Comparison of ENCODE assay signal across 10 mouse cellular contexts in the genomic region with DNA sequence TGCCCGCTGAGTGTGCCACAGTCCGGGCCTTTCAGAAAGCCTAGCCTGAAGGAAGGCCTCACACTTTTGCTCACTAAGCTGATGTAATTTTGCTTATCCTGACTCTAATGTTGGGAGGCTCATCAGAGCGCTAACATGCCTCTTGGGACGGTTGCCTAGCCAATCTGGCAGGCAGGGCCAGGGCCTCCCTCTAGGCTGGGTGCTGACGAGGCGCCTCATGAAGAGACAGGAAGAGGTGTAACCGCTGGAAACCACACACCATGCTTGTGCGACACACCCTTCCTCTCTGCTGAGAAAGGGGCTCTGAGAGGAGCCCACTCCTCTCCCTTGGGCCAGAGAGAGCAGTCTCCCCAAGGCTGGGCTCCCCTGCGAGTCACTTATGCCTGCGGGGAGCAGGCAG. TPM values are rescaled to one million over a fixed set of nuclear protein-coding genes. Genes with fewer than 3 reads are reported as not detected.
DNase-seq lines count a peak whose midpoint lies in the region; ATAC-seq and TF ChIP-seq lines count a peak whose summit lies in the region.
"Had no signal": no experiment of that assay in that cellular context is flagged by ENCODE, and none has a peak within 500 bp of the region (broad histone marks: within the 10 kb centered on the region; RNA-seq: fewer than 3 reads in every experiment).

No protein-coding gene starts in this region.

- no peaks in the 10 kb centered on the region for H3K27me3 ChIP-seq in embryonic facial prominence, embryonic 14.5 days (replicated peaks; ENCODE audit: control insufficient read depth, insufficient read depth, low read length)
- H3K27me3 ChIP-seq in embryonic facial prominence, embryonic 10.5 days (replicated peaks; ENCODE audit: low read depth, poor library complexity, severe bottlenecking): no peaks in the 10 kb centered on the region
- no peaks in the 10 kb centered on the region for H3K27me3 ChIP-seq in liver, postnatal 0 days (ENCODE audit: insufficient read depth, low read length)
- H3K27me3 ChIP-seq: hindbrain, embryonic 13.5 days had no signal

- ATAC-seq in embryonic facial prominence, embryonic 14.5 days (ENCODE audit: low read depth): peak; percentile 31; the same call in 1 of the 2 replicates
- peak; percentile 41 for ATAC-seq in liver, postnatal 0 days

- H3K36me3 ChIP-seq in embryonic facial prominence, embryonic 14.5 days (ENCODE audit: control insufficient read depth, insufficient read depth, low read length): no peaks in the 10 kb centered on the region
- no peaks in the 10 kb centered on the region for H3K36me3 ChIP-seq in embryonic facial prominence, embryonic 10.5 days (replicated peaks)
- no peaks in the 10 kb centered on the region for H3K36me3 ChIP-seq in liver, postnatal 0 days (replicated peaks; ENCODE audit: insufficient read depth, low read length)
- H3K36me3 ChIP-seq: hindbrain, embryonic 13.5 days; limb, embryonic 13.5 days had no signal

- H3K9ac ChIP-seq in embryonic facial prominence, embryonic 14.5 days (ENCODE audit: low read depth, low read length): no peak overlapping the region
- peak overlapping the region; percentile 46 for H3K9ac ChIP-seq in liver, postnatal 0 days (replicated peaks)
- H3K9ac ChIP-seq: hindbrain, embryonic 13.5 days; limb, embryonic 13.5 days had no signal

- no peak overlapping the region for H3K27ac ChIP-seq in embryonic facial prominence, embryonic 14.5 days (replicated peaks; ENCODE audit: low read depth, low read length)
- no peak overlapping the region for H3K27ac ChIP-seq in embryonic facial prominence, embryonic 10.5 days (replicated peaks)
- peak overlapping the region; percentile 55; the same call in 1 of the 2 replicates for H3K27ac ChIP-seq in liver, postnatal 0 days (ENCODE audit: low read depth)
- H3K27ac ChIP-seq: hindbrain, embryonic 13.5 days; limb, embryonic 13.5 days had no signal

- H3K4me2 ChIP-seq in embryonic facial prominence, embryonic 14.5 days (ENCODE audit: low read depth, low read length): no peak overlapping the region
- peak overlapping the region; percentile 63 for H3K4me2 ChIP-seq in liver, postnatal 0 days (ENCODE audit: low read depth, low read length)
- H3K4me2 ChIP-seq: hindbrain, embryonic 13.5 days; limb, embryonic 13.5 days had no signal

- no peaks in the 10 kb centered on the region for H3K9me3 ChIP-seq in embryonic facial prominence, embryonic 14.5 days (ENCODE audit: control insufficient read depth, low read length)
- no peaks in the 10 kb centered on the region for H3K9me3 ChIP-seq in embryonic facial prominence, embryonic 10.5 days
- no peaks in the 10 kb centered on the region for H3K9me3 ChIP-seq in liver, postnatal 0 days (ENCODE audit: low read length)
- H3K9me3 ChIP-seq: hindbrain, embryonic 13.5 days; limb, embryonic 13.5 days had no signal

- H3K4me1 ChIP-seq in embryonic facial prominence, embryonic 14.5 days (ENCODE audit: control insufficient read depth, insufficient read depth, low read length): no peaks in the 10 kb centered on the region
- peaks cover 6% of the 10 kb centered on the region; the same call in 1 of the 2 replicates for H3K4me1 ChIP-seq in embryonic facial prominence, embryonic 10.5 days
- peaks cover 13% of the 10 kb centered on the region; the same call in 1 of the 2 replicates for H3K4me1 ChIP-seq in liver, postnatal 0 days (ENCODE audit: insufficient read depth)
- H3K4me1 ChIP-seq: limb, embryonic 13.5 days had no signal

- WGBS in embryonic facial prominence, embryonic 14.5 days: 77% methylated on average over 10 of the region's 10 CpGs
- 84% methylated on average over 10 of the region's 10 CpGs for WGBS in embryonic facial prominence, embryonic 10.5 days
- 39% methylated on average over 10 of the region's 10 CpGs for WGBS in liver, postnatal 0 days (ENCODE audit: insufficient replicate concordance)

- no peak overlapping the region for H3K4me3 ChIP-seq in embryonic facial prominence, embryonic 14.5 days (ENCODE audit: low read depth, low read length)
- H3K4me3 ChIP-seq in embryonic facial prominence, embryonic 10.5 days: no peak overlapping the region
- peak overlapping the region; percentile 3; the same call in 1 of the 2 replicates for H3K4me3 ChIP-seq in liver, postnatal 0 days (ENCODE audit: low read depth, low read length)
- H3K4me3 ChIP-seq: hindbrain, embryonic 13.5 days; limb, embryonic 13.5 days had no signal

- no peak for TF ChIP-seq EP300 in liver, postnatal 0 days (IDR thresholded peaks at IDR 0.05; ENCODE audit: low read depth)

- TF ChIP-seq CTCF in liver, postnatal 0 days (IDR thresholded peaks at IDR 0.05; ENCODE audit: low read depth): no peak

- DNase-seq in embryonic facial prominence, embryonic 14.5 days (ENCODE audit: low spot score): peak; percentile 26
- DNase-seq in embryonic facial prominence, embryonic 10.5 days (ENCODE audit: low spot score): no peak
- DNase-seq in adipocyte (ENCODE audit: low spot score): peak; percentile 7
- peak; percentile 48 for DNase-seq in liver, postnatal 0 days
- peak; percentile 83 for DNase-seq in spleen, postnatal 36 days (ENCODE audit: low spot score in 2 of 2)
- no peak for DNase-seq in layer of hippocampus, adult 8-10 months (ENCODE audit: low spot score in 2 of 2)
- DNase-seq in cerebellum, postnatal 4 days (ENCODE audit: low spot score in 2 of 2): no peak
- DNase-seq in c-Kit-positive CD71-positive TER-119-positive erythroid progenitor cells, embryonic 14.5 days (ENCODE audit: low spot score): no peak

RNA-seq across cellular contexts. Expression of gene Nphp4, which starts 30.3 kb away (rescaled TPM):
- polyA plus RNA-seq in embryonic facial prominence, embryonic 14.5 days (2014; fragmentation: Nextera tagmentation; extraction: Ambion mirVana): 3.4 and 4.5 TPM in 2 replicates
- polyA plus RNA-seq in embryonic facial prominence, embryonic 10.5 days (2016; fragmentation: Nextera tagmentation; extraction: Ambion mirVana): 4.9 and 5.9 TPM in 2 replicates
- polyA plus RNA-seq in liver, postnatal 0 days (2015; fragmentation: Nextera tagmentation; extraction: Ambion mirVana): 0.06 and 0.09 TPM in 2 replicates
- 10 to 100 TPM; 27.9 to 32.3 (median 29.3) TPM for total RNA-seq in layer of hippocampus, adult 8-10 months (2022)

RNA-seq across cellular contexts. Expression of gene Kcnab2, which starts 31.5 kb away (rescaled TPM):
- polyA plus RNA-seq in embryonic facial prominence, embryonic 14.5 days (2014; fragmentation: Nextera tagmentation; extraction: Ambion mirVana): 9.2 and 12.1 TPM in 2 replicates
- polyA plus RNA-seq in embryonic facial prominence, embryonic 10.5 days (2016; fragmentation: Nextera tagmentation; extraction: Ambion mirVana): 7.3 and 7.6 TPM in 2 replicates
- polyA plus RNA-seq in liver, postnatal 0 days (2015; fragmentation: Nextera tagmentation; extraction: Ambion mirVana): 4.2 and 6.7 TPM in 2 replicates
- 100 to 1,000 TPM; 669 to 725 (median 678) TPM for total RNA-seq in layer of hippocampus, adult 8-10 months (2022)

Comparison
In these comparisons a context has a peak if more than half of its experiments do, and no peak if none do; other contexts are left out.
1. DNase-seq: peak in embryonic facial prominence, embryonic 14.5 days (single experiment), adipocyte (single experiment), liver, postnatal 0 days (single experiment) and spleen, postnatal 36 days (2 of 2); none in embryonic facial prominence, embryonic 10.5 days (single experiment), layer of hippocampus, adult 8-10 months (0 of 2), cerebellum, postnatal 4 days (0 of 2) and c-Kit-positive CD71-positive TER-119-positive erythroid progenitor cells, embryonic 14.5 days (single experiment).